Mouse (Mus musculus) embryonic facial prominence, embryonic 14.5 days (tissue): ENCODE data around the gene Marveld1. TPM values are rescaled to one million over a fixed set of nuclear protein-coding genes. Genes with fewer than 3 reads are reported as not detected.

Experiments used
- ATAC-seq: fragments of 200-750 bp; cut with Nextera tagmentation; 2 replicates; pipeline ENCODE4 v1.8.0; 2017; ENCODE audit warnings: low read depth, moderate number of reproducible peaks, moderate TSS enrichment
- DNase-seq: peaks from one replicate; pipeline ENCODE4 v3.0.0-alpha.2; 2015; ENCODE audit warnings: low spot score
- H3K27ac ChIP-seq: fragments of 300-500 bp; sonication (generic); replicated peaks from 2 replicates; pipeline ENCODE4 v1.5.1; 2014; ENCODE audit warnings: low read depth, mild to moderate bottlenecking, low read length, moderate library complexity
- H3K27me3 ChIP-seq: fragments of 300-500 bp; sonication (generic); replicated peaks from 2 replicates; pipeline ENCODE4 v1.6.1; 2014; ENCODE audit warnings: low read length; ENCODE audit not compliant: control insufficient read depth, insufficient read depth
- H3K36me3 ChIP-seq: fragments of 300-500 bp; sonication (generic); 2 replicates; pipeline ENCODE4 v1.6.1; 2014; ENCODE audit warnings: low read length, mixed read lengths; ENCODE audit not compliant: control insufficient read depth, insufficient read depth
- H3K4me1 ChIP-seq: fragments of 300-500 bp; sonication (generic); 2 replicates; pipeline ENCODE4 v1.6.1; 2014; ENCODE audit warnings: antibody characterized with exemption, low read length; ENCODE audit not compliant: control insufficient read depth, insufficient read depth
- H3K4me2 ChIP-seq: fragments of 300-500 bp; sonication (generic); 2 replicates; pipeline ENCODE4 v1.6.1; 2014; ENCODE audit warnings: low read depth, mild to moderate bottlenecking, low read length, moderate library complexity, mixed read lengths
- H3K4me3 ChIP-seq: fragments of 300-500 bp; sonication (generic); 2 replicates; pipeline ENCODE4 v1.5.1; 2014; ENCODE audit warnings: low read depth, mild to moderate bottlenecking, low read length
- H3K9ac ChIP-seq: fragments of 300-500 bp; sonication (generic); 2 replicates; pipeline ENCODE4 v1.6.1; 2014; ENCODE audit warnings: low read depth, mild to moderate bottlenecking, low read length, moderate library complexity, mixed read lengths
- H3K9me3 ChIP-seq: fragments of 300-500 bp; sonication (generic); 2 replicates; pipeline ENCODE4 v1.6.1; 2016; ENCODE audit warnings: low read length; ENCODE audit not compliant: control insufficient read depth
- WGBS: fragments of 180-500 bp; shearing (Covaris S2); extraction: QIAGEN DNeasy Blood & Tissue Kit; methylation state at CpG from one replicate; pipeline ENCODE4 v1.1.7; 2014; 5-methylcytosine and 5-hydroxymethylcytosine counted together
- polyA plus RNA-seq: library from polyadenylated mRNA; unstranded; fragments of >200 nt; fragmentation: Nextera tagmentation; extraction: Ambion mirVana; gene quantifications from 2 replicates; pipeline ENCODE4 v1.2.1, GENCODE M21; 2014

Marveld1 gene
- polyA plus RNA-seq, 1 experiment from 2014 or later, result 19.4 TPM

DNA sequence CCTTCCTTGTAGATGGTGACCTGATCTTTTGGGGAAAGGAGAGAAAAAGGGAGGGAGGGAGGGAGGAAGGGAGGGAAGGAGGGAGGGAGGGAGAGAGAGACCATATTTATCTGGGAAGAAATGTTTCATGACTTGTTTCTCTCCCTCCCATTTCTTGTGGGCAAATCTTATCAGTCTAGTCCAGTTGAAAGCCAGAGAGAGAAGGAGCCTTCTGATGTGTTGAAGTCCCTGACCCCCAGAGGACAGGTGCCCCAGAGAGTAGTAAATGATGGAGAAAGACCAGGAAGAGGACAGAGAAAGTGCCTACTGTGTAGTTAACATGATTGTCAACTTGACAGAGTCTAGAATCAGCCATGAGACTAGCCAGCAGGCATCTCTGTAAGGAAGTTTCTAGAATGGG is 12.1 kb upstream of the Marveld1 start:
- Histone ChIP-seq H3K4me1 (peaks cover 4% of the 10 kb centered on the region; the same call in 1 of the 2 replicates), H3K9ac (no peak overlapping the region), H3K9me3 (no peaks in the 10 kb centered on the region), H3K27ac (no peak overlapping the region), H3K27me3 (no peaks in the 10 kb centered on the region), H3K4me2 (no peak overlapping the region), H3K4me3 (no peak overlapping the region), H3K36me3 (no peaks in the 10 kb centered on the region)
- DNase-seq (no peak), ATAC-seq (no peak)

- Histone ChIP-seq H3K27ac (no peak overlapping the region), H3K4me3 (no peak overlapping the region), H3K27me3 (no peaks in the 10 kb centered on the region), H3K36me3 (no peaks in the 10 kb centered on the region), H3K4me1 (no peaks in the 10 kb centered on the region), H3K9ac (no peak overlapping the region), H3K9me3 (no peaks in the 10 kb centered on the region), H3K4me2 (no peak overlapping the region)
- no peak for DNase-seq
- WGBS, result 17% methylated on average over 5 of the region's 5 CpGs
- ATAC-seq, result no peak
These were observed 11.1 kb upstream of the Marveld1 start for GRCm38 (mm10) chr19:42136126-42136525.

DNA sequence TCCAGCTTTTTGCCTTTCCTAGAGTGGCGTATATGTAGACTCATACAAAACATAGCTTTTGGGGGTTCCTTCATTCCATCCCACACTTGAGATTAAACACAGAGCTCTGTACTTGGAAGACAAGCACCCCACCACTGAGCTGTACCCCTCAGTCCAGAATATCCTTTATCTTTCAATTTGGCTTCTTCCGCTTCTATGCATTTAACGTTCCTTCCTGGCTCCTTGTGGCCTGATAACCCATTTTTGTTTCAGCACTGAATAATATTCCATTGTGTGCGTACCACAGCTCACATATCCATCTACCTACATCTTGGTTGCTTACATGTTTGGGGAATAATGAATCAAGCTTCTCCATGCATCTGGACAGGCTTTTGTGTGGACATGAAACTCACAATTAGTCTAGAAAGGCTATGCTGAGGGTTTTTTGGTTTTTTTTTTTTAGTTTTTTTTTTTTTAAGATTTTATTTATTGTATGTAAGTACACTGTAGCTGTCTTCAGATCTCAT is 10.0 kb upstream of the Marveld1 start:
- Histone ChIP-seq H3K9me3 (no peaks in the 10 kb centered on the region), H3K27ac (no peak overlapping the region), H3K4me3 (no peak overlapping the region), H3K9ac (no peak overlapping the region), H3K27me3 (no peaks in the 10 kb centered on the region), H3K36me3 (no peaks in the 10 kb centered on the region), H3K4me1 (no peaks in the 10 kb centered on the region), H3K4me2 (no peak overlapping the region)
- ATAC-seq, result no peak
- no peak for DNase-seq
- 93% methylated on average over 4 of the region's 4 CpGs for WGBS

GRCm38 (mm10) chr19:42138517-42139285 is 8.5 kb upstream of the Marveld1 start:
- no peak overlapping the region for H3K27ac ChIP-seq
- H3K9me3 ChIP-seq, result no peaks in the 10 kb centered on the region
- H3K36me3 ChIP-seq, result no peaks in the 10 kb centered on the region
- no peak overlapping the region for H3K9ac ChIP-seq
- WGBS, result 80% methylated on average over 15 of the region's 15 CpGs
- no peaks in the 10 kb centered on the region for H3K27me3 ChIP-seq
- H3K4me1 ChIP-seq, result no peaks in the 10 kb centered on the region
- no peak for ATAC-seq
- no peak overlapping the region for H3K4me3 ChIP-seq
- H3K4me2 ChIP-seq, result no peak overlapping the region
- DNase-seq, result no peak

DNA sequence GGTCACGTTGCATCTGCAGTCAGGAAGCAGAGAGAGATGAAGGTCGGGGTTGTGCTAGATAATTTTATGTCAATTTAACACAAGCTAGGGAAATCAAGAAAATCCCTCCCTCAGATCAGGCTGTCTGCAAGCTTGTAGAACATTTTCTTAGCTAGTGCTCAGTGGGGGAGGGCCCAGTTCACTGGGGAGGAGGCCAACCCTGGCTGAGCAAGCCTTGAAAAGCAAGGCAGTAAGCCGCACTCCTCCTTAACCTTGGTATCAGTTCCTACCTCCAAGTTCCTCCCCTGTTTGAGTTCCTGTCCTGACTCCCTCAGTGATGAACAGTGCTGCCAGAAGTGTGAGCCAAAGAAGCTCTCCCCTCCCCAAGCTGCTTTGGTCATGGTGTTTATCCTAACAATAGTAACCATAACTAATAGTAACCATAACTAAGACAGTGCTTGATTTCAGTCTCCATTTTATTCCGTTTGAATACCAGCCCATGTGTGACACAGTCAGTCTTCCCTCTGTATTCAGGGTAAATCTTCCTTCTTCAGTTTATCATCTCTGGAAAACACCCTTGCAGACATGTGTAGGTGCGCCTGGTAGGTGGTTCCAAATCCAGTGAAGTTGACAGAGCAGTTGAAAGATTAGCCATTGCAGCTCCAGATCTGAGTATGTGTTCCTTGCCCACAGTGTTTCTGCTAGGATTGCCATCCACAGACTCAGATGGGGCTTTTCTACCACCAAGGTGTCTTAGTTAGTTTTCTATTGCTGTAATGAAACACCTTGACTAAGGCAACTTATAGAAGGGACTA is 7.3 kb upstream of the Marveld1 start:
- no peaks in the 10 kb centered on the region for H3K4me1 ChIP-seq
- ATAC-seq (no peak), DNase-seq (no peak)
- no peaks in the 10 kb centered on the region for H3K9me3 ChIP-seq
- H3K9ac ChIP-seq, result no peak overlapping the region
- no peaks in the 10 kb centered on the region for H3K36me3 ChIP-seq
- WGBS, result 72% methylated on average over 5 of the region's 5 CpGs
- no peak overlapping the region for H3K4me2 ChIP-seq
- no peak overlapping the region for H3K27ac ChIP-seq
- H3K27me3 ChIP-seq, result no peaks in the 10 kb centered on the region
- no peak overlapping the region for H3K4me3 ChIP-seq

DNA sequence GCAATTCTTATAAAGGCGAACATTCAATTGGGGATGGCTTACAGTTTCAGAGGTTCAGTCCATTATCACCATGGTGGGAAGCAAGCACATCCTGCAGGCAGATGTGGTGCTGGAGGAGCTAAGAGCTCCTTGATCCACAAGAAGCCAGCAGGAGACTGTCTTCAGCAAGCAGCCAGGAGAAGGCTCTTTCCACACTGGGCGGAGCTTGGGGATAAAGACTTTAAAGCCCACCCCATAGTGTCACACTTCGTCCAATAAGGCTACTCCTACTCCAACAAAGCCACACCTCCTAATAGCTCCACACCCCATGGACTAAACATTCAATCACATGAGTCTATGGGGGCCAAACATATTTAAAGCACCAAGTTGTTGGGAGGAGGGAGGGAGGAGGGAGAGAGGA is 5.2 kb upstream of the Marveld1 start:
- 71% methylated on average over 3 of the region's 3 CpGs for WGBS
- Histone ChIP-seq H3K9me3 (no peaks in the 10 kb centered on the region), H3K36me3 (no peaks in the 10 kb centered on the region), H3K27ac (no peak overlapping the region), H3K4me2 (no peak overlapping the region), H3K9ac (no peak overlapping the region), H3K27me3 (no peaks in the 10 kb centered on the region), H3K4me3 (no peak overlapping the region), H3K4me1 (no peaks in the 10 kb centered on the region)
- no peak for DNase-seq
- no peak for ATAC-seq

DNA sequence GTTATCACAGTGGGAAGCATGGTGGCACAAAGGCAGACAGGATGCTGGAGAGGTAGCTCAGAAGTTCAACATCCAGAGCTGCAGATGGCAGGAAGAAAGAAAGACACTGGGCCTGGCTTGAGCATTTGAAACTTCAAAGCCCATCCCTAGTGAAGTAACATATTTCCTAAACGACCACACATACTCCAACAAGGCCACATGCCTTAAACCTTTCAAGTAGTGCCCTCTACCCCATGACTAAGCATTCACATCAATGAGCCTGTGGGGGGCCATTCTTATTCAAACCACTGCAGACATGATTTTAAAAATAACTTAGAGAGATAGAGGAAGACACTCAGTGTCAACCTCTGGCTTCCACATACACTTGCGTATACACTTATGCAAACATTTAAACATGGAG is 4.4 kb upstream of the Marveld1 start:
- H3K4me3 ChIP-seq, result no peak overlapping the region
- no peaks in the 10 kb centered on the region for H3K27me3 ChIP-seq
- no peaks in the 10 kb centered on the region for H3K4me1 ChIP-seq
- 80% methylated on average over 2 of the region's 2 CpGs for WGBS
- H3K9me3 ChIP-seq, result no peaks in the 10 kb centered on the region
- H3K36me3 ChIP-seq, result no peaks in the 10 kb centered on the region
- DNase-seq (no peak), ATAC-seq (no peak)
- no peak overlapping the region for H3K27ac ChIP-seq
- no peak overlapping the region for H3K4me2 ChIP-seq
- no peak overlapping the region for H3K9ac ChIP-seq

DNA sequence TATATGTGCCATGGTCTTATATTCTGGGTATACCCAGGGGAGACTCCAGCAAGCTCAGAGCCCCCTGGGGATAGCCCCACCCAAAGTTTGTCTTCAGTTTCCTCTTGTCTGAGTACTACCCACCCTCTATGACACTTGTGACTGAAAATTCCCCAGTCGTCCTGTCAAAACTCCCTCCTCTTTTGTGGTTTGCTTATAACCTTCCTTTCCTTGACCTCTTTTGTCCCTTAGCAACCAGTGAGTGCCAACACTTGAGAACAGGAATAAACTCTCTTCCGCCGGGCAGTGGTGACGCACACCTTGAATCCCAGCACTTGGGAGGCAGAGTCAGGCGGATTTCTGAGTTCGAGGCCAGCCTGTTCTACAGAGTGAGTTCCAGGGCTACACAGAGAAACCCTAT is 3.1 kb upstream of the Marveld1 start:
- Histone ChIP-seq H3K4me1 (peaks cover 5% of the 10 kb centered on the region), H3K4me2 (no peak overlapping the region), H3K4me3 (no peak overlapping the region), H3K27me3 (no peaks in the 10 kb centered on the region), H3K9me3 (no peaks in the 10 kb centered on the region), H3K36me3 (no peaks in the 10 kb centered on the region), H3K27ac (no peak overlapping the region), H3K9ac (no peak overlapping the region)
- WGBS, result 57% methylated on average over 6 of the region's 6 CpGs
- DNase-seq (no peak), ATAC-seq (no peak)
